In the genomic region with DNA sequence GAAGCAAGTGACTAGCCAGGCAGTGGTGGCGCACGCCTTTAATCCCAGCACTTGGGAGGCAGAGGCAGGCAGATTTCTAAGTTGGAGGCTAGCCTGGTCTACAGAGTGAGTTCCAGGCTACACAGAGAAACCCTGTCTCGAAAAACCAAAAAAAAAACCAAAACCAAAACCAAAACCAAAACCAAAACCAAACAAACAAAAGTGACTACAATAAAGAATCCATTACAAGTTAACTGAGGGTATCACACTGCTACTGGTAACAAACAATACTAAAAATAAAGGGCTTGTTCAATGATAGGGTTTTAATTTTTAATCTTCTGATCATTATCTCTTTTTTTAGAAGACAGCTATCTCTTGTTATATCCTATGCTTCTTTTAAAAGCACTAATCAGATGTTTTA, we compare ENCODE assay signal across 6 mouse cellular contexts.
DNase-seq lines count a peak whose midpoint lies in the region; ATAC-seq lines count a peak whose summit lies in the region.
"Not testable (repeated sequence)": the region's sequence is repeated elsewhere in the genome, so short reads cannot be mapped to it uniquely, and the experiment has no call there.

No protein-coding gene starts in this region.

- peak; percentile 73 for ATAC-seq in CD4-positive, CD25-positive, alpha-beta regulatory T cell, adult 4 months
- peak; percentile 48 for ATAC-seq in activated CD4-positive, CD25-positive, alpha-beta regulatory T cell, adult 4 months
- peak; percentile 51 for ATAC-seq in inflammation-experienced regulatory T-cells, adult 6 months

- peak; percentile 23 for DNase-seq in CD4-positive helper T cell, adult 2 months (ENCODE audit: low read depth, low spot score)
- peak; percentile 57 for DNase-seq in induced T-regulatory cell, adult 2 months (ENCODE audit: low read depth)
- peak; percentile 10 for DNase-seq in splenic B cell, adult 2 months (ENCODE audit: low read depth, low spot score)

- not testable (repeated sequence) for H3K36me3 ChIP-seq in splenic B cell, adult 2 months (ENCODE audit: control insufficient read depth, insufficient read depth, low read length, poor library complexity, severe bottlenecking)

- not testable (repeated sequence) for H3K27me3 ChIP-seq in splenic B cell, adult 2 months (ENCODE audit: control insufficient read depth, insufficient read depth, low read length, poor library complexity, severe bottlenecking)

Comparison
In these comparisons a context has a peak if more than half of its experiments do, and no peak if none do; other contexts are left out.
1. Peak in every context shown above with its lines: DNase-seq and ATAC-seq.